Mouse (Mus musculus) ES-E14 (cell line): ENCODE results near the gene Dis3l.

Source experiments
- CHD2 ChIP-seq: IDR thresholded peaks from 2 replicates; pipeline ENCODE4 v1.6.1; 2014; ENCODE audit warnings: mild to moderate bottlenecking, low read depth, low read length, inconsistent platforms
- HCFC1 ChIP-seq: IDR thresholded peaks from 2 replicates; pipeline ENCODE4 v1.6.1; 2012; ENCODE audit warnings: low read length, inconsistent platforms, borderline replicate concordance; ENCODE audit not compliant: insufficient read depth
- MAFK ChIP-seq: IDR thresholded peaks from 2 replicates; pipeline ENCODE4 v1.6.1; 2014; ENCODE audit warnings: mild to moderate bottlenecking, low read depth, low read length, inconsistent platforms; ENCODE audit not compliant: insufficient read depth

GRCm38 (mm10) chr9:64361231-64361950 lies 20.3 kb upstream of the Dis3l start:
- TF ChIP-seq HCFC1: no peak
- no peak for TF ChIP-seq CHD2
- TF ChIP-seq MAFK: no peak
